11 mouse cellular contexts compared by ENCODE assay signal in genomic region chr10:76958201-76958600, GRCm38 (mm10). TPM values are rescaled to one million over a fixed set of nuclear protein-coding genes. Genes with fewer than 3 reads are reported as not detected.
DNase-seq lines count a peak whose midpoint lies in the region; ATAC-seq lines count a peak whose summit lies in the region.
"Had no signal": no experiment of that assay in that cellular context is flagged by ENCODE, and none has a peak within 500 bp of the region (broad histone marks: within the 10 kb centered on the region; RNA-seq: fewer than 3 reads in every experiment).

No protein-coding gene starts in this region.

- H3K4me3 ChIP-seq in hindbrain, embryonic 11.5 days (ENCODE audit: low read depth, low read length), result no peak overlapping the region
- no peak overlapping the region for H3K4me3 ChIP-seq in hindbrain, embryonic 10.5 days
- H3K4me3 ChIP-seq in embryonic facial prominence, embryonic 10.5 days, result no peak overlapping the region
- H3K4me3 ChIP-seq: megakaryocyte, embryonic 14.5 days had no signal

- no peaks in the 10 kb centered on the region for H3K36me3 ChIP-seq in hindbrain, embryonic 11.5 days (ENCODE audit: control insufficient read depth, insufficient read depth, low read length)
- H3K36me3 ChIP-seq in hindbrain, embryonic 10.5 days, result no peaks in the 10 kb centered on the region
- no peaks in the 10 kb centered on the region for H3K36me3 ChIP-seq in embryonic facial prominence, embryonic 10.5 days (replicated peaks)

- H3K4me1 ChIP-seq in hindbrain, embryonic 11.5 days (replicated peaks; ENCODE audit: control insufficient read depth, insufficient read depth, low read length), result 0 out of 2 replicates have a peak, but pooled peaks cover 6% of the 10 kb centered on the region
- H3K4me1 ChIP-seq in hindbrain, embryonic 10.5 days (replicated peaks), result peaks cover 45% of the 10 kb centered on the region
- H3K4me1 ChIP-seq in embryonic facial prominence, embryonic 10.5 days, result peaks cover 37% of the 10 kb centered on the region

- 63% methylated on average over 3 of the region's 3 CpGs for WGBS in hindbrain, embryonic 11.5 days
- WGBS in hindbrain, embryonic 10.5 days, result 61% methylated on average over 3 of the region's 3 CpGs
- WGBS in embryonic facial prominence, embryonic 10.5 days, result 56% methylated on average over 3 of the region's 3 CpGs

- H3K27me3 ChIP-seq in hindbrain, embryonic 11.5 days (ENCODE audit: control insufficient read depth, insufficient read depth, low read length), result no peaks in the 10 kb centered on the region
- no peaks in the 10 kb centered on the region for H3K27me3 ChIP-seq in hindbrain, embryonic 10.5 days (ENCODE audit: insufficient read depth, poor library complexity, severe bottlenecking)
- no peaks in the 10 kb centered on the region for H3K27me3 ChIP-seq in embryonic facial prominence, embryonic 10.5 days (replicated peaks; ENCODE audit: low read depth, poor library complexity, severe bottlenecking)

- H3K9me3 ChIP-seq in hindbrain, embryonic 11.5 days (ENCODE audit: control insufficient read depth, low read length), result no peaks in the 10 kb centered on the region
- H3K9me3 ChIP-seq in hindbrain, embryonic 10.5 days, result no peaks in the 10 kb centered on the region
- no peaks in the 10 kb centered on the region for H3K9me3 ChIP-seq in embryonic facial prominence, embryonic 10.5 days
- H3K9me3 ChIP-seq: megakaryocyte, embryonic 14.5 days had no signal

- H3K4me2 ChIP-seq in hindbrain, embryonic 11.5 days (replicated peaks; ENCODE audit: low read depth, low read length), result no peak overlapping the region

- H3K9ac ChIP-seq in hindbrain, embryonic 11.5 days (ENCODE audit: low read depth, low read length), result no peak overlapping the region

- H3K27ac ChIP-seq in hindbrain, embryonic 11.5 days (ENCODE audit: low read depth, low read length), result no peak overlapping the region
- no peak overlapping the region for H3K27ac ChIP-seq in hindbrain, embryonic 10.5 days
- no peak overlapping the region for H3K27ac ChIP-seq in embryonic facial prominence, embryonic 10.5 days (replicated peaks)

- ATAC-seq in hindbrain, embryonic 11.5 days (ENCODE audit: low FRiP score), result no peak
- ATAC-seq in megakaryocyte progenitor cell, adult 5-6 weeks (replicated peaks; ENCODE audit: poor library complexity), result no peak

- DNase-seq in hindbrain, embryonic 11.5 days (ENCODE audit: low spot score), result peak; percentile 48
- DNase-seq in hindbrain, embryonic 10.5 days (ENCODE audit: low spot score), result no peak
- DNase-seq in thymus, postnatal 0 days (ENCODE audit: low spot score), result peak; percentile 40
- DNase-seq in thymus, adult 18-20 months, result no peak
- peak; percentile 61 for DNase-seq in embryonic facial prominence, embryonic 10.5 days (ENCODE audit: low spot score)
- DNase-seq in thymus, postnatal 4 days, result peak; percentile 74
- DNase-seq in cerebellum, adult 11 months, result no peak
- DNase-seq: cerebellum, adult 11-12 months; kidney, adult 8-10 months had no signal

RNA-seq across cellular contexts. Expression of gene Pcbp3, which starts 3.5 kb away (rescaled TPM):
- polyA plus RNA-seq in hindbrain, embryonic 11.5 days (2014; fragmentation: Nextera tagmentation; extraction: Ambion mirVana), result 30.6 and 37.7 TPM in 2 replicates
- 89.5 and 94.7 TPM in 2 replicates for polyA plus RNA-seq in hindbrain, embryonic 10.5 days (2016; fragmentation: Nextera tagmentation; extraction: Ambion mirVana)
- polyA plus RNA-seq in thymus, postnatal 0 days (2015; fragmentation: Nextera tagmentation; extraction: Ambion mirVana), result 10.3 and 10.5 TPM in 2 replicates
- polyA plus RNA-seq in embryonic facial prominence, embryonic 10.5 days (2016; fragmentation: Nextera tagmentation; extraction: Ambion mirVana), result 57.7 and 66.2 TPM in 2 replicates
- 5.9 and 10.9 TPM in 2 replicates for total RNA-seq in megakaryocyte progenitor cell, adult 5-6 weeks (2015)
- total RNA-seq in megakaryocyte progenitor cell, adult 5-6 weeks (2017), result 6.9 and 7.4 TPM in 2 replicates

Comparison
In these comparisons a context has a peak if more than half of its experiments do, and no peak if none do; other contexts are left out.
1. DNase-seq: peak in hindbrain, embryonic 11.5 days (single experiment), thymus, postnatal 0 days (single experiment), embryonic facial prominence, embryonic 10.5 days (single experiment) and thymus, postnatal 4 days (single experiment); none in hindbrain, embryonic 10.5 days (single experiment), thymus, adult 18-20 months (0 of 2) and cerebellum, adult 11 months (single experiment).